Mouse (Mus musculus) lung, embryonic 14.5 days (tissue): ENCODE results near the gene Ptpn14. TPM values are rescaled to one million over a fixed set of nuclear protein-coding genes. Genes with fewer than 3 reads are reported as not detected.
A peak's percentile ranks its signal among the peaks of the same experiment; 100 is the strongest.

Experiments
- ATAC-seq: fragments of 200-750 bp; cut with Nextera tagmentation; 2 replicates; pipeline ENCODE4 v1.8.0; 2017; ENCODE audit warnings: mild to moderate bottlenecking, moderate TSS enrichment, moderate library complexity; ENCODE audit not compliant: insufficient read depth
- DNase-seq: peaks from one replicate; pipeline ENCODE4 v3.0.0-alpha.2; 2015
- H3K27ac ChIP-seq: fragments of 300-500 bp; sonication (generic); 2 replicates; pipeline ENCODE4 v1.5.1; 2014; ENCODE audit warnings: low read depth, mild to moderate bottlenecking, moderate library complexity
- H3K27me3 ChIP-seq: fragments of 300-500 bp; sonication (generic); 2 replicates; pipeline ENCODE4 v1.6.1; 2014; ENCODE audit warnings: low read length, control low read depth; ENCODE audit not compliant: insufficient read depth
- H3K36me3 ChIP-seq: fragments of 300-500 bp; sonication (generic); 2 replicates; pipeline ENCODE4 v1.6.1; 2014; ENCODE audit warnings: control low read depth; ENCODE audit not compliant: insufficient read depth
- H3K4me1 ChIP-seq: fragments of 300-500 bp; sonication (generic); 2 replicates; pipeline ENCODE4 v1.6.1; 2014; ENCODE audit warnings: antibody characterized with exemption, control low read depth; ENCODE audit not compliant: insufficient read depth
- H3K4me2 ChIP-seq: fragments of 300-500 bp; sonication (generic); 2 replicates; pipeline ENCODE4 v1.6.1; 2014; ENCODE audit warnings: mild to moderate bottlenecking
- H3K4me3 ChIP-seq: fragments of 300-500 bp; sonication (generic); 2 replicates; pipeline ENCODE4 v1.5.1; 2014; ENCODE audit warnings: low read depth, low read length
- H3K9ac ChIP-seq: fragments of 300-500 bp; sonication (generic); 2 replicates; pipeline ENCODE4 v1.6.1; 2014
- H3K9me3 ChIP-seq: fragments of 300-500 bp; sonication (generic); 2 replicates; pipeline ENCODE4 v1.6.1; 2016; ENCODE audit warnings: low read depth, low read length, control low read depth
- CTCF ChIP-seq: IDR thresholded peaks from 2 replicates; pipeline ENCODE4 v1.5.1; 2016; ENCODE audit warnings: antibody characterized with exemption, low read depth
- WGBS: fragments of 180-500 bp; shearing (Covaris S2); extraction: QIAGEN DNeasy Blood & Tissue Kit; methylation state at CpG from one replicate; pipeline ENCODE4 v1.1.7; 2014; 5-methylcytosine and 5-hydroxymethylcytosine counted together
- polyA plus RNA-seq: library from polyadenylated mRNA; unstranded; fragments of >200 nt; fragmentation: Nextera tagmentation; extraction: Ambion mirVana; gene quantifications from 2 replicates; pipeline ENCODE4 v1.2.1, GENCODE M21; 2014

The Ptpn14 gene
- polyA plus RNA-seq, 1 experiment from 2014 or later = 10.3 TPM

- Histone ChIP-seq H3K27ac (no peak overlapping the region), H3K4me1 (no peaks in the 10 kb centered on the region), H3K36me3 (no peaks in the 10 kb centered on the region), H3K4me3 (no peak overlapping the region), H3K9me3 (no peaks in the 10 kb centered on the region), H3K27me3 (no peaks in the 10 kb centered on the region), H3K4me2 (no peak overlapping the region), H3K9ac (no peak overlapping the region)
- 82% methylated on average over 10 of the region's 11 CpGs for WGBS
- ATAC-seq (no peak), DNase-seq (no peak)
- no peak for TF ChIP-seq CTCF
Observed at GRCm38 (mm10) chr1:189717546-189717945, 10.5 kb upstream of the Ptpn14 start.

GRCm38 (mm10) chr1:189718600-189718999, 9.5 kb upstream of the Ptpn14 start:
- no peak overlapping the region for H3K4me3 ChIP-seq
- TF ChIP-seq CTCF = no peak
- no peaks in the 10 kb centered on the region for H3K9me3 ChIP-seq
- H3K9ac ChIP-seq = no peak overlapping the region
- no peaks in the 10 kb centered on the region for H3K36me3 ChIP-seq
- H3K27ac ChIP-seq = no peak overlapping the region
- no peak overlapping the region for H3K4me2 ChIP-seq
- 72% methylated on average over 5 of the region's 5 CpGs for WGBS
- ATAC-seq = no peak
- H3K27me3 ChIP-seq = no peaks in the 10 kb centered on the region
- DNase-seq = no peak
- H3K4me1 ChIP-seq = no peaks in the 10 kb centered on the region

- WGBS = 64% methylated on average over 4 of the region's 4 CpGs
- Histone ChIP-seq H3K4me3 (no peak overlapping the region), H3K9ac (no peak overlapping the region), H3K4me2 (no peak overlapping the region), H3K9me3 (no peaks in the 10 kb centered on the region), H3K4me1 (peaks cover 4% of the 10 kb centered on the region; the same call in 1 of the 2 replicates), H3K27ac (peak overlapping the region; percentile 97), H3K36me3 (no peaks in the 10 kb centered on the region), H3K27me3 (no peaks in the 10 kb centered on the region)
- ATAC-seq (no peak), DNase-seq (no peak)
- TF ChIP-seq CTCF = no peak
Observed at GRCm38 (mm10) chr1:189726121-189726520, 1.9 kb upstream of the Ptpn14 start.

- Histone ChIP-seq H3K4me3 (peak overlapping the region; percentile 78), H3K9me3 (no peaks in the 10 kb centered on the region), H3K27ac (peak overlapping the region; percentile 97), H3K36me3 (no peaks in the 10 kb centered on the region), H3K4me1 (peaks cover 4% of the 10 kb centered on the region; the same call in 1 of the 2 replicates), H3K9ac (peak overlapping the region; percentile 86), H3K27me3 (no peaks in the 10 kb centered on the region), H3K4me2 (peak overlapping the region; percentile 79)
- WGBS = under 1% methylated on average over 22 of the region's 22 CpGs
- ATAC-seq (peak; percentile 70), DNase-seq (peak; percentile 87)
- no peak for TF ChIP-seq CTCF
Observed at GRCm38 (mm10) chr1:189727346-189727883, 653 bp upstream of the Ptpn14 start.

GRCm38 (mm10) chr1:189728784-189729115, 682 bp downstream of the Ptpn14 start:
- Histone ChIP-seq H3K9me3 (no peaks in the 10 kb centered on the region), H3K27ac (peak overlapping the region; percentile 97), H3K4me3 (peak overlapping the region; percentile 78), H3K9ac (peak overlapping the region; percentile 86), H3K36me3 (no peaks in the 10 kb centered on the region), H3K4me1 (peaks cover 4% of the 10 kb centered on the region; the same call in 1 of the 2 replicates), H3K4me2 (peak overlapping the region; percentile 79), H3K27me3 (no peaks in the 10 kb centered on the region)
- ATAC-seq (no peak), DNase-seq (peak; percentile 21)
- 1% methylated on average over 15 of the region's 15 CpGs for WGBS
- TF ChIP-seq CTCF = no peak

- 6% methylated on average over 17 of the region's 17 CpGs for WGBS
- Histone ChIP-seq H3K9ac (peak overlapping the region; percentile 86), H3K4me1 (peaks cover 4% of the 10 kb centered on the region; the same call in 1 of the 2 replicates), H3K9me3 (no peaks in the 10 kb centered on the region), H3K36me3 (no peaks in the 10 kb centered on the region), H3K27me3 (no peaks in the 10 kb centered on the region), H3K4me3 (peak overlapping the region; percentile 78), H3K4me2 (peak overlapping the region; percentile 79), H3K27ac (peak overlapping the region; percentile 97; the same call in 1 of the 2 replicates)
- TF ChIP-seq CTCF = no peak
- ATAC-seq (no peak), DNase-seq (peak; percentile 40)
Observed at GRCm38 (mm10) chr1:189729141-189729815, 1.2 kb downstream of the Ptpn14 start.

- peak; percentile 18 for DNase-seq
- ATAC-seq = no peak
- Histone ChIP-seq H3K36me3 (no peaks in the 10 kb centered on the region), H3K4me3 (no peak overlapping the region), H3K4me1 (peaks cover 4% of the 10 kb centered on the region; the same call in 1 of the 2 replicates), H3K4me2 (peak overlapping the region; percentile 79; the same call in 1 of the 2 replicates), H3K27ac (peak overlapping the region; percentile 70; the same call in 1 of the 2 replicates), H3K9ac (no peak overlapping the region), H3K9me3 (no peaks in the 10 kb centered on the region), H3K27me3 (no peaks in the 10 kb centered on the region)
- TF ChIP-seq CTCF = no peak
- WGBS = 58% methylated on average over 10 of the region's 10 CpGs
Observed at GRCm38 (mm10) chr1:189731697-189732096, 3.6 kb downstream of the Ptpn14 start.
